Mouse (Mus musculus) kidney, adult 2 months (tissue): ENCODE data around the gene Fbxo4. TPM values are rescaled to one million over a fixed set of nuclear protein-coding genes. Genes with fewer than 3 reads are reported as not detected.
A peak's percentile ranks its signal among the peaks of the same experiment; 100 is the strongest.

Source experiments
- DNase-seq: peaks from one replicate; pipeline ENCODE4 v3.0.0; 2021
- H3K27ac ChIP-seq: fragments of 200-500 bp; 2 replicates; pipeline ENCODE4 v1.5.1; 2012; ENCODE audit warnings: low read depth, low read length, control low read depth, inconsistent platforms; ENCODE audit not compliant: insufficient read depth
- H3K27me3 ChIP-seq: fragments of 200-500 bp; replicated peaks from 2 replicates; pipeline ENCODE4 v1.6.1; 2012; ENCODE audit warnings: mild to moderate bottlenecking, moderate library complexity, low read length, inconsistent platforms; ENCODE audit not compliant: control insufficient read depth, insufficient read depth
- H3K36me3 ChIP-seq: fragments of 200-500 bp; 2 replicates; pipeline ENCODE4 v1.6.1; 2012; ENCODE audit warnings: mild to moderate bottlenecking, moderate library complexity, low read length, inconsistent platforms; ENCODE audit not compliant: control insufficient read depth, insufficient read depth
- H3K4me1 ChIP-seq: fragments of 200-500 bp; 2 replicates; pipeline ENCODE4 v1.6.1; 2011; ENCODE audit warnings: low read length; ENCODE audit not compliant: control insufficient read depth, insufficient read depth
- H3K4me3 ChIP-seq: fragments of 200-500 bp; 2 replicates; pipeline ENCODE4 v1.5.1; 2011; ENCODE audit warnings: mild to moderate bottlenecking, low read depth, low read length, control low read depth; ENCODE audit not compliant: insufficient read depth
- CTCF ChIP-seq: fragments of 200-500 bp; conservative IDR thresholded peaks from 2 replicates; pipeline ENCODE4 v1.5.1; 2011; ENCODE audit warnings: low read depth, mild to moderate bottlenecking, control low read depth, low read length, moderate library complexity, mixed read lengths; ENCODE audit not compliant: insufficient read depth, insufficient read length
- POLR2A ChIP-seq: fragments of 200-500 bp; IDR thresholded peaks from one replicate; pipeline ENCODE4 v1.6.1; 2011; ENCODE audit warnings: low read depth, low read length, control low read depth
- WGBS: fragments of 180-500 bp; shearing (Covaris S2); methylation state at CpG from one replicate; pipeline ENCODE4 v1.1.7; 2018; 5-methylcytosine and 5-hydroxymethylcytosine counted together
- polyA plus RNA-seq: library from polyadenylated mRNA; depleted of rRNA; stranded (reverse); fragments of >200 nt; gene quantifications from 2 replicates; pipeline ENCODE4 v1.2.3, GENCODE M21; 2012; rRNA removed

Gene Fbxo4
- polyA plus RNA-seq, 1 experiment: 10.7 TPM

- Histone ChIP-seq H3K27me3 (no peaks in the 10 kb centered on the region), H3K4me1 (no peaks in the 10 kb centered on the region), H3K36me3 (no peaks in the 10 kb centered on the region), H3K4me3 (no peak overlapping the region), H3K27ac (no peak overlapping the region)
- DNase-seq: peak; percentile 72
- WGBS: 43% methylated on average over 3 of the region's 3 CpGs
- TF ChIP-seq POLR2A (no peak), CTCF (no peak)
These were observed 43.3 kb downstream of the Fbxo4 start for GRCm38 (mm10) chr15:3936056-3936455.

- peak; percentile 61 for DNase-seq
- Histone ChIP-seq H3K27ac (peak overlapping the region; percentile 83), H3K4me3 (no peak overlapping the region), H3K36me3 (no peaks in the 10 kb centered on the region), H3K4me1 (no peaks in the 10 kb centered on the region), H3K27me3 (no peaks in the 10 kb centered on the region)
- WGBS: 76% methylated on average over 4 of the region's 4 CpGs
- TF ChIP-seq CTCF (no peak), POLR2A (no peak)
These were observed 45.9 kb downstream of the Fbxo4 start for GRCm38 (mm10) chr15:3933466-3933865.

GRCm38 (mm10) chr15:3931931-3932330 is 47.4 kb downstream of the Fbxo4 start:
- no peaks in the 10 kb centered on the region for H3K36me3 ChIP-seq
- H3K4me1 ChIP-seq: no peaks in the 10 kb centered on the region
- no peak overlapping the region for H3K4me3 ChIP-seq
- no peaks in the 10 kb centered on the region for H3K27me3 ChIP-seq
- H3K27ac ChIP-seq: peak overlapping the region; percentile 76
- DNase-seq: peak; percentile 59
- TF ChIP-seq CTCF (no peak), POLR2A (no peak)
- WGBS: 89% methylated on average over 1 of the region's 1 CpGs

Other genes with a start within 250 kb of the Fbxo4 start
- gene AW549877, start 16.2 kb upstream of the Fbxo4 start, polyA plus RNA-seq: 15.3 and 20.5 TPM in 2 replicates
- 401 and 425 TPM in 2 replicates for gene Oxct1, start 46.8 kb upstream of the Fbxo4 start, polyA plus RNA-seq